Mouse (Mus musculus) heart, embryonic 11.5 days (tissue): ENCODE results near the gene M6pr. TPM values are rescaled to one million over a fixed set of nuclear protein-coding genes. Genes with fewer than 3 reads are reported as not detected.

Experiments used
- ATAC-seq: fragments of 200-750 bp; cut with Nextera tagmentation; replicated peaks from 2 replicates; pipeline ENCODE4 v1.8.0; 2017; ENCODE audit warnings: moderate library complexity; ENCODE audit not compliant: insufficient number of reproducible peaks, low FRiP score, low TSS enrichment
- H3K27ac ChIP-seq: fragments of 300-500 bp; sonication (generic); 2 replicates; pipeline ENCODE4 v1.5.1; 2014; ENCODE audit warnings: mild to moderate bottlenecking, low read depth, low read length
- H3K27me3 ChIP-seq: fragments of 300-500 bp; sonication (generic); 2 replicates; pipeline ENCODE4 v1.6.1; 2014; ENCODE audit warnings: mild to moderate bottlenecking, low read length, mixed read lengths; ENCODE audit not compliant: control insufficient read depth, insufficient read depth
- H3K36me3 ChIP-seq: fragments of 300-500 bp; sonication (generic); 2 replicates; pipeline ENCODE4 v1.6.1; 2014; ENCODE audit warnings: mild to moderate bottlenecking, low read length, moderate library complexity, mixed read lengths; ENCODE audit not compliant: control insufficient read depth, insufficient read depth
- H3K4me1 ChIP-seq: fragments of 300-500 bp; sonication (generic); 2 replicates; pipeline ENCODE4 v1.6.1; 2014; ENCODE audit warnings: low read length; ENCODE audit not compliant: control insufficient read depth, insufficient read depth
- H3K4me2 ChIP-seq: fragments of 300-500 bp; sonication (generic); 2 replicates; pipeline ENCODE4 v1.6.1; 2014; ENCODE audit warnings: mild to moderate bottlenecking, moderate library complexity
- H3K4me3 ChIP-seq: fragments of 300-500 bp; sonication (generic); 2 replicates; pipeline ENCODE4 v1.5.1; 2014; ENCODE audit warnings: low read depth, low read length
- H3K9ac ChIP-seq: fragments of 300-500 bp; sonication (generic); 2 replicates; pipeline ENCODE4 v1.6.1; 2014; ENCODE audit warnings: mild to moderate bottlenecking, low read depth, low read length, moderate library complexity
- H3K9me3 ChIP-seq: fragments of 300-500 bp; sonication (generic); replicated peaks from 2 replicates; pipeline ENCODE4 v1.6.1; 2016; ENCODE audit warnings: low read length; ENCODE audit not compliant: control insufficient read depth
- WGBS: fragments of 180-500 bp; shearing (Covaris S2); extraction: QIAGEN DNeasy Blood & Tissue Kit; methylation state at CpG from one replicate; pipeline ENCODE4 v1.1.7; 2014; ENCODE audit not compliant: insufficient replicate concordance; 5-methylcytosine and 5-hydroxymethylcytosine counted together
- polyA plus RNA-seq: library from polyadenylated mRNA; unstranded; fragments of >200 nt; fragmentation: Nextera tagmentation; extraction: Ambion mirVana; gene quantifications from 2 replicates; pipeline ENCODE4 v1.2.1, GENCODE M21; 2014

Gene M6pr
- polyA plus RNA-seq, 1 experiment from 2014 or later, result 84.9 TPM

- Histone ChIP-seq H3K9ac (no peak overlapping the region), H3K36me3 (no peaks in the 10 kb centered on the region), H3K27me3 (no peaks in the 10 kb centered on the region), H3K4me3 (no peak overlapping the region), H3K9me3 (no peaks in the 10 kb centered on the region), H3K4me1 (no peaks in the 10 kb centered on the region), H3K4me2 (no peak overlapping the region), H3K27ac (no peak overlapping the region)
- no peak for ATAC-seq
- 74% methylated on average over 2 of the region's 2 CpGs for WGBS
Observed at GRCm38 (mm10) chr6:122283429-122283828, 25.1 kb upstream of the M6pr start.

- no peaks in the 10 kb centered on the region for H3K27me3 ChIP-seq
- WGBS, result 79% methylated on average over 4 of the region's 4 CpGs
- H3K4me2 ChIP-seq, result no peak overlapping the region
- no peak overlapping the region for H3K9ac ChIP-seq
- H3K4me3 ChIP-seq, result no peak overlapping the region
- ATAC-seq, result no peak
- H3K4me1 ChIP-seq, result no peaks in the 10 kb centered on the region
- no peaks in the 10 kb centered on the region for H3K9me3 ChIP-seq
- H3K36me3 ChIP-seq, result no peaks in the 10 kb centered on the region
- H3K27ac ChIP-seq, result no peak overlapping the region
Observed at GRCm38 (mm10) chr6:122284304-122284703, 24.2 kb upstream of the M6pr start.

DNA sequence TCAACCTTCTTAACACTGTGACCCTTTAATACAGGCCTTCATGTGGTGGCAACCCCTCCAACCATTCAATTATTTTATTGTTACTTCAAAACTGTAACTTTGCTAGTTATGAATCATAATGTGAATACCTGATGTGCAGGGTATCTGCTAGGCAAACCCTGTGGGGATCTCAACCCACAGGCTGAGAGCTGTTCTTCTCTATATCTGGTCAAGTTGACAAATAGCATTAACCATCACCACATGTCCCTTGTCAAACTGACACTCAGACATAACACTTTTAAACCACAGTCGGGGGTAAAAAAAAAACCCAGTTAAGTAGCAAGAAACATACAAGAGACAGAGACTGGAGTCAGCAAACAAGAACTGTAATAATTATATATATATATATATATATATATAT, 23.7 kb upstream of the M6pr start:
- no peaks in the 10 kb centered on the region for H3K9me3 ChIP-seq
- H3K27me3 ChIP-seq, result no peaks in the 10 kb centered on the region
- no peak overlapping the region for H3K4me2 ChIP-seq
- no peak for ATAC-seq
- no peak overlapping the region for H3K27ac ChIP-seq
- no peaks in the 10 kb centered on the region for H3K4me1 ChIP-seq
- no peaks in the 10 kb centered on the region for H3K36me3 ChIP-seq
- H3K9ac ChIP-seq, result no peak overlapping the region
- no peak overlapping the region for H3K4me3 ChIP-seq
- WGBS, result 58% methylated on average over 1 of the region's 1 CpGs

DNA sequence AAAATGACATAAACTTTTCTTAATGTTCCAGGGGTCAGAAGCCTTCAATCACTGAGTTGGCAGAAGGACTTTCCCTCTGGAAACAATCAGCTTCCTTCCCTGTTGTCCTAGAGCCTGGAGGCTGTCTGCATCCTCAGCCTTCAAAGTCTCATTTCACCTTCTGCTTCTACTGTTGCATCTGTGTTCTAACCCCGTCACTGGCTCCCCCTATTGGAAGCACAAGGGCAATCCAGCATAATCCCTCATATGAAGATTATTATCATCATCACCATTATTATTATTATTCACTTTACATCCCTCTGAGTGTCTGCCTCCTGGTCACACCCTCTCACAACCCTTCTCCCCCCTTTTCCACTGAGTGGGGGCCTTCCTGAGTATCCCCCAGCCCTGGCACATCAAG, 20.3 kb upstream of the M6pr start:
- no peak for ATAC-seq
- 43% methylated on average over 1 of the region's 1 CpGs for WGBS
- H3K27me3 ChIP-seq, result no peaks in the 10 kb centered on the region
- H3K9ac ChIP-seq, result no peak overlapping the region
- H3K9me3 ChIP-seq, result no peaks in the 10 kb centered on the region
- no peaks in the 10 kb centered on the region for H3K4me1 ChIP-seq
- H3K27ac ChIP-seq, result no peak overlapping the region
- H3K36me3 ChIP-seq, result no peaks in the 10 kb centered on the region
- H3K4me2 ChIP-seq, result no peak overlapping the region
- H3K4me3 ChIP-seq, result no peak overlapping the region

DNA sequence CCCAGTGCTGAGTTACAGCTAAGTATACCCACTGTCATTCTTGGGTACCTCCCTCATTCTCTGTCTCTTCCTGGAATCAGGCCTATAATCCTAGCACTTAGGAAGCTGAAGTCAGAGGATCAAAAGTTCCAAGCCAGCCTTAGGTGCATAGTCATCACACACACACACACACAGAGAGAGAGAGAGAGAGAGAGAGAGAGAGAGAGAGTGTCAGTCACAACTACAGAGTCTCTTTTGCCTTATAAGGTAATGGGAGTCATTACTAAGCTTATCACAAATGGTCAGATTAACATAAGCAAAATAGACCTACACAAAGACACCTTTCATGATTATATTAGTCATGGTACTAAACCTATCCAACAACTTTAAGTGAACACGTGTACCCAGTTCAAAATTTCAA, 19.2 kb upstream of the M6pr start:
- H3K27me3 ChIP-seq, result no peaks in the 10 kb centered on the region
- H3K27ac ChIP-seq, result no peak overlapping the region
- no peak overlapping the region for H3K4me3 ChIP-seq
- no peak for ATAC-seq
- no peak overlapping the region for H3K4me2 ChIP-seq
- 69% methylated on average over 1 of the region's 1 CpGs for WGBS
- H3K36me3 ChIP-seq, result no peaks in the 10 kb centered on the region
- H3K9ac ChIP-seq, result no peak overlapping the region
- no peaks in the 10 kb centered on the region for H3K9me3 ChIP-seq
- no peaks in the 10 kb centered on the region for H3K4me1 ChIP-seq

GRCm38 (mm10) chr6:122290253-122290652, 18.3 kb upstream of the M6pr start:
- Histone ChIP-seq H3K9ac (no peak overlapping the region), H3K4me2 (no peak overlapping the region), H3K27me3 (no peaks in the 10 kb centered on the region), H3K27ac (no peak overlapping the region), H3K4me1 (no peaks in the 10 kb centered on the region), H3K4me3 (no peak overlapping the region), H3K36me3 (no peaks in the 10 kb centered on the region), H3K9me3 (no peaks in the 10 kb centered on the region)
- WGBS, result 46% methylated on average over 3 of the region's 3 CpGs
- ATAC-seq, result no peak

DNA sequence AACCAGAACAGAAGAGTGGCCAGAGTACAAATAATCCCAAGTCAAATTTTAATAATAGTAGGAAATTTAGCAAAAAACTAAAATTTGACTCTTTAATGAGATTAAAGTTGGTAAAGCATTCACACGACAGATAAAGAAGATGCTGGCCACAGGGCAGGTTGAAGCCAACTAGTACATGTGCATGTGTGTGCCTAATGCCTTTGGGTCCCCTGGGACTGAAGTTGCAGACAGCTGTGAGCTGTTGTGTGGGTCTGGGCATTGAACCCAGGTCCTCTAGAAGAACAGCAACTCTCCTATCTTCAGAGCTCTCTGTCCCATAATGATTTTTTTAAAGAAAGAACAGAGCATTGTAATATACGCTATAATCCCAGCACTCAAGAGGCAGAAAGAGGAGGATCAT, 17.3 kb upstream of the M6pr start:
- no peak for ATAC-seq

DNA sequence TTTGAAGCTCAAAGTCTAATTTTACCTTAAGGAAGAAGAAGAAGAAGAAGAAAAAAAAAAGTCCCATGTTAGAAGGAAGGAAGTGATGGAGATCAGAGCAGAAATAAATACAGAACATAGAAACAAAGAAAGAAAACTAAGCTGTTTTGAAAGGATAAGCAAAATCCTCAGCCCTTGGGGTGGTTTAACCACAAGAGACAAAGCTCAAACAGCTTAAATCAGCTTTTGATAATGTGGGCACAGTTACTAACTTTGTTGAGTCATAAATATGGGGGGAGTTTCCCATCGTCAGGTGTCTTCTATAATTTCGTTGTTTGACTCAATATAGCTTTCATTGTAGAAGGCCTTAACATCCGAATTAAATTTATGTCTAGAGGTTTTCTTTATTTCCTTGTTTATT, 16.8 kb upstream of the M6pr start:
- Histone ChIP-seq H3K4me1 (no peaks in the 10 kb centered on the region), H3K36me3 (no peaks in the 10 kb centered on the region), H3K4me3 (no peak overlapping the region), H3K9me3 (no peaks in the 10 kb centered on the region), H3K4me2 (no peak overlapping the region), H3K27me3 (no peaks in the 10 kb centered on the region), H3K27ac (no peak overlapping the region), H3K9ac (no peak overlapping the region)
- ATAC-seq, result no peak
- WGBS, result 78% methylated on average over 3 of the region's 3 CpGs

More for the DNA sequence above, 17.3 kb upstream of the M6pr start:
- Histone ChIP-seq H3K4me2 (no peak overlapping the region), H3K27me3 (no peaks in the 10 kb centered on the region), H3K4me3 (no peak overlapping the region), H3K27ac (no peak overlapping the region), H3K9ac (no peak overlapping the region), H3K9me3 (no peaks in the 10 kb centered on the region), H3K36me3 (no peaks in the 10 kb centered on the region), H3K4me1 (no peaks in the 10 kb centered on the region)
- WGBS, result 75% methylated on average over 2 of the region's 2 CpGs

DNA sequence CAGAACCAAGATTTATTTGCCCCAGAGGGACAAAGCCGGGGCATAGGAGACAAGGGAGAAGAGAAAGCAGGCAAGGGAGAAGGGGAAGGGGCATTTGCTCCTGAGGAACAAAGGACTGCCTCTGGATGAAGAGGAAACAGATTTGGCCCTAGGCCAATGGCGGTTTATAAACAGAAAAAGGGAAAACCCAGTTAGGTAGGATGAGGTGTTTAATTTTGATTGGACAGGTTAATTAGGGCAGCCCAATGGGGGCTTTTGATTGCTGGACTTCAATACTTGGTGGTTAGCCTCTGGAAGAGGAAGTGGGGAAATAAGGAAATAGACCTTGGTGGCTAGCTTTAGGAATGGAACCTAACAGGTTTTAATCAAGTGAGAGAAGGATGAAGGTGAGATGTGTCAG, 16.3 kb upstream of the M6pr start:
- 48% methylated on average over 2 of the region's 2 CpGs for WGBS
- Histone ChIP-seq H3K4me3 (no peak overlapping the region), H3K9me3 (no peaks in the 10 kb centered on the region), H3K4me1 (no peaks in the 10 kb centered on the region; the same call in 1 of the 2 replicates), H3K27ac (no peak overlapping the region), H3K9ac (no peak overlapping the region), H3K27me3 (no peaks in the 10 kb centered on the region), H3K36me3 (no peaks in the 10 kb centered on the region), H3K4me2 (no peak overlapping the region)
- no peak for ATAC-seq
